Mouse (Mus musculus): ENCODE results near the gene Armt1.
"Not testable (repeated sequence)": the region's sequence is repeated elsewhere in the genome, so short reads cannot be mapped to it uniquely, and the experiment has no call there.

The Armt1 gene

GRCm38 (mm10) chr10:4433871-4434270 lies 1.6 kb downstream of the Armt1 start:
- not testable (repeated sequence) for DNase-seq (ENCODE audit: extremely low read depth, low read depth, low spot score)

GRCm38 (mm10) chr10:4435416-4435815 lies 3.1 kb downstream of the Armt1 start:
- no peak for DNase-seq (ENCODE audit: extremely low read depth, low read depth, low spot score)

DNA sequence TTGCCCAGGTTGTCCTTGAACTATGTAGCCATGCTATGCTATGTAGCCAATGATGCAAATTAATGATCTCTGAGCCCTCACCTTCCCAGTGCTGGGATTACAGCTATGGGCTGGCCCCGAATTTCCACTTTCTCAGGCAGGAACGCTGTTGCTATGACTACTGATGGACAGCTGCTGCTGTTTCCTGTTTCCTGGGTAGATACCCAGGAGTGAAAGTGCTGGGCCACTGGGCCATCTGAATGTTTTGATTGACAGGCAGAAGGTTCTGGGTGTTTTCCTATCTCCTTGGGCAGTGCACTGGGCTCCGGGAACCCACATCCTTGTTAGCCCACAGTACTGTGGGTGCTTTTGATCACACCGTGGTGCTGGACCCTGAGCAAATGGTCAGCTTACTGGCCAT lies 24.1 kb downstream of the Armt1 start:
- DNase-seq (ENCODE audit: extremely low read depth, low read depth, low spot score): no peak

GRCm38 (mm10) chr10:4460201-4460600 lies 27.9 kb downstream of the Armt1 start:
- DNase-seq (ENCODE audit: extremely low read depth, low read depth, low spot score): no peak

DNA sequence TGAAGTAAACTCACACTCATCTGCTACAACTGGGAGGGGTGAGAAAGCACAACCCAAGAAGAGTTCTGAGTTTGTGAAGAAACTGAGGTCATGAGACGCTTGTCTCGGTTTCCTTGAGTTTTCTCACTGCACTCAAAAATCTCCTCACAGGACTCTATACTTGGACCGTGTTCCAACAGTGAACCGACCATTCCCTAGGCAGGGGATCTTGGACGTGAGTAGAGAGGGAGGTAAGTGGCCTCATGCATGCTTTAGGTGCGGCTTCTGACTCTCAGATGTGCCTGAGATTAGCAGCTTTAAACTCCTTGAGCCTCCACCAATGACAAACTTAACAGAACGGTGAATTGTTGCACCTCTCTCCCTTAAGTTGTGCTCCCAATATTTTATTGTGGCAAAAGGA lies 33.5 kb downstream of the Armt1 start:
- no peak for DNase-seq (ENCODE audit: extremely low read depth, low read depth, low spot score)

DNA sequence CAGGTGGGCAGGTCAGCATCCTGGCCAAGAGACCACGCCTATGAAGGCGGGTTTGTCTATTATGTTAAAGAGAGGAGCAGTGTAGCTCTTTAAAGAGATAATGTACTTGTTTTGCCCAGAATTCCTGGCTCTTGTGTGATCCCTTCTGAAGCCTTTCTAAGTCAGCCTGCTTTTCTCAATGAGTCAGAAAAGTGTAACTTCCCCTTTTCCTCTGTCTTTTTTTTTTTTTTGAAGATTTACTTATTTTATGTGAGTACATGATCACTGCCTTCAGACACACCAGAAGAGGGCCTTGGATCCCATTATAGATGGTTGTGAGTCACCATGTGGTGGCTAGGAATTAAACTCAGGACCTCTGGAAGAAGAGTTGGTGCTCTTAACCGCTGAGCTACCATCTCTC lies 37.1 kb downstream of the Armt1 start:
- no peak for DNase-seq (ENCODE audit: extremely low read depth, low read depth, low spot score)

GRCm38 (mm10) chr10:4473591-4473993 lies 41.3 kb downstream of the Armt1 start:
- DNase-seq (ENCODE audit: extremely low read depth, low read depth, low spot score): no peak

DNA sequence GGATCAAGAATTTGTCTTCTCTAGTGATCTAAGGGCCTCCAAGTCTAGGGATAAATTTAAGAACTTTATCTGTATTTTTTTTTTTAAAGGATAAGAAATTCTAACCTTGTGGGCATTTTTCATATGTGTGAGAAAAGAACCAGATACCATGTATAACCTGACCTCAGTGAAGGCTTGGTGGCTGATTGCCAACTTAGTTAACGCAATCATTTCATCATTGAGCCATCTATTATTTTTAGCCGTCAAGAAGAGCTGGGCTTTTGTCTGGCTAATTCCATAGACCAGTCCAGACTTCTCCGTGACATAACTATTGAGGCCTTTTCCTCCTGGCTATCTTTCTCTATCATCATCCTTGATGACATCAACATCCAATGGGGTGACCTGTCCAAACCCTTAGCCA lies 43.2 kb downstream of the Armt1 start:
- peak; percentile 43 for DNase-seq (ENCODE audit: extremely low read depth, low read depth, low spot score)

DNA sequence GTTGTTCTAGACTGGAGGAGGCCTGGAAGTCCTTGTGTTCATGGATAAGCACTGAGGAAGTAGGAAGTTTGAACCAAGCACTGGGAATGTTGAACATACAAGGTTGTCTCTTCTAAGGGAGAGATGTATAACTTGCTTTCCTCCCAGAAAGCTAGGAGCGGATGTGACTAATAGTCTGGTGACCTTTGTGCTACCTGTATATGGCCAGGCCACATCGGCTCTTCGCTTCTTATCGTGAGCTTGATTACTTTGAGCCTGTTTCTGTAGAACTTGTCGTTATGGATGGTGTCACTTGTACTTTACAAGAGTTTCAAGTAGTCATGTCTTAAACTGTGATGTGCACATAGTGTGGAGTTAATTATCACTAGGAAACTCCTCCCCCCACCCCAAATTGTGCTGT lies 44.3 kb downstream of the Armt1 start:
- no peak for DNase-seq (ENCODE audit: extremely low read depth, low read depth, low spot score)

DNA sequence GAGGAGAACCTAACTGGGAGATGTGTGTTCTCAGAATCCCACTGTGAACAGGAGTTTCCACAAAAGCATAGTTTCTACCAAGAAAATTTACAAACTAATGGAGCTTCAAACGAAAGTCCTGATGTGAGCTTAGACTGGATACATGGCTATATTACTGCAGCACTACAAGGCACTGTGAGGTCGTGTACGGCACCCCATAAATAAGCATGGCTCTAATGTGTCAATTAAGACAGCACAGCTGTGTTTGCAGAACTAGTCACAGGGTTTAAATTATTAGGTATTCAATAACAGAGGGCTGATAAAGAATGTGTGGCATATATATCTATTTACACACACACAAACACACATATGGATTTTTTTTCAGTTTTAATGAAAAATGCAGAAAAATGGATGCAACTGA lies 48.7 kb downstream of the Armt1 start:
- DNase-seq (ENCODE audit: extremely low read depth, low read depth, low spot score): no peak

DNA sequence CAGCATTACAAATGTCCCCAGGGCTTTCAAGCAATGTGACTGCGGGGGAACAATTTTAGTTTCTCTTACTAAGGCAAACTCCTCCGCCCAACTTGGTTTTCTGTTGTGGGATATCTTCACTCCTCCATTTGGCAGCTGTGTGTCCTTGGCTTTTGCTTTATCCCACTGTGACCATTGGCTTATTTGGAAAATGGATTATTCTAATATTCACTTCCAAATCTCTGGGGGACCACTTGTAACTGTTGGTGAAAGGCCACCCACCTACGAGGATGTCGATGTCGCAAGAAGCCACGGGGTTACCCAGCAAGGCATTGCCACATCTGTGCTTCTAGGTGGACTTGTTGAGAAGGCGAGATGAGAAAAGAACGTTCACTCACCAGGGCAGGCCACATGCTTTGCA lies 49.4 kb downstream of the Armt1 start:
- no peak for DNase-seq (ENCODE audit: extremely low read depth, low read depth, low spot score)

DNA sequence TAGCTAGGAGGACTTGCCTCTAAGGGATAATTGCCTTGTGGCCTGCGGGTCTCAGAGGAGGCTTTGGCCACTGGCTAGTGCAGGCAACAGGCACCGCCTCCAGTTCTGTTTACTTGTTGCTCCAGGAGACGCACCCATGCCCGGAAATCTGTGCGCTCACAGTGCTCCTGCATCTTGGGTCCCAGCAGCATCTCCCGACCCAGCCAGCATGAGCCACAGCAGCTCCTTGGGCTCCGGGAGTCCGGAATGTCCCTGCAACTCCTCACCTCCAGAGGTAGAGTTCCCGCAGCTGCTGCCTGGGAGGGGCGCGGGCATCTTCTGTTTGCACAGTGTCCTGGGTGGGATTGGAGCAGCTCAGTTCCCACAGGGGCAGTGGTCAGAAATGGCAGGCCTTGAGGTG lies 50.1 kb downstream of the Armt1 start, which contains the start of gene Ccdc170:
Ccdc170 (plus strand) TSS at position 148 of the 400 bp plus-strand sequence.
- DNase-seq (ENCODE audit: extremely low read depth, low read depth, low spot score): no peak

DNA sequence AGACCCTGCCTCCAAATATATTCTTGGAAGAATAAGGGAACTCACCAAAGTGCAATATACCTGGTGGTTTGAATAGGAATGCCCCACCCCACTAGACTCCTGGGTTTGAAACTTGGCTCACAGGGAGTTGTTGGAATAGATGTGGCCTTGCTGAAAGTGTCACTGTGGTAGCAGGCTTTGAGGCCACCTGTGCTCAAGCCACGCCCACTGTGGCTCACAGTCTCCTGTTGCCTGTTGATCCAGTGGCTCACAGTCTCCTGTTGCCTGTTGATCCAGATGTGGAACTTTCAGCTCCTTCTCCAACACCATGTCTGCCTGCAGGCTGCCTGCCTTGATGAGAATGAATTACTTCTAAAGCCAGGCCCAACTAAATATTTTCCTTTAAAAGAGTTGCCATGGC lies 51.6 kb downstream of the Armt1 start:
- DNase-seq (ENCODE audit: extremely low read depth, low read depth, low spot score): no peak

GRCm38 (mm10) chr10:4484986-4485385 lies 52.7 kb downstream of the Armt1 start:
- no peak for DNase-seq (ENCODE audit: extremely low read depth, low read depth, low spot score)

GRCm38 (mm10) chr10:4489865-4490264 lies 57.6 kb downstream of the Armt1 start:
- DNase-seq (ENCODE audit: extremely low read depth, low read depth, low spot score): no peak

DNA sequence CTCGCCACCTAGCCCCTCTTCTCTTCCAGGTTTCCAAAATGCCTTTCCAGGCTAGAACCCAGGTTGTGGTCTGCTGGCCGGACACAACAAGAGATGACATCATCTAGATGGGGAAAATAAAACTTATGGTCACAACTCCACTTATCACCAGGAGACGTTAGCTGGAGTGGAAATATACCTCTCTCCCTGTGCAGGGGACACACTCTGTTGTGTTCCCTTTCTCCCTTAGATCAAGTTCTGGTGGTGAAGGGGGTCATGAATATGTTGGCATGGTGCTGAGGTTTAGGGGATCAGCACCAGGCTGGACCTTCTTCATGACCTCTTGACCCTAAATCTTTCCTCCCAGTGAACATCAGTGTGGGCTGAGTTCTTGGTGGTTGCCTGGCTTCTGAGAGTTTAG lies 59.0 kb downstream of the Armt1 start:
- DNase-seq (ENCODE audit: extremely low read depth, low read depth, low spot score): no peak

- no peak for DNase-seq (ENCODE audit: extremely low read depth, low read depth, low spot score)
These were observed 59.8 kb downstream of the Armt1 start for GRCm38 (mm10) chr10:4492045-4492444.

DNA sequence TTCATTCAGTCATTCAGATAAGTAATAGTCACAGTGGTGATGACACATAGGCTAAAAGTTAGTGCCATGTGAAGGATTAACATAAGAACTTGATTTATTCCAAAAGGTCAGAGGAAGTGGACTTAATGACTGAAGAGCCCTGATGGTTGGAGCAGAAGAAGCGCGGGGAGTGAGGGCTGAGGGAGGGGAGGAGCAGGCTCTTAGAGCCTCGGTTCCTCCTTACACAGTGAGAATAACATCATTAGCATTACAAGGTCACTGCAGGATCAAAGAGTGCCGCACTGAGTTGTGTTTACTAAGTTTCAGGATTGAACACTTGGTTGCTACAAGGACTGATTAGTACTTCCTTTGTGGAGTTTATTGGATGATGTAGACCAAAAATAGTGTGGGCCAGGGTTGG lies 60.6 kb downstream of the Armt1 start:
- no peak for DNase-seq (ENCODE audit: extremely low read depth, low read depth, low spot score)

DNA sequence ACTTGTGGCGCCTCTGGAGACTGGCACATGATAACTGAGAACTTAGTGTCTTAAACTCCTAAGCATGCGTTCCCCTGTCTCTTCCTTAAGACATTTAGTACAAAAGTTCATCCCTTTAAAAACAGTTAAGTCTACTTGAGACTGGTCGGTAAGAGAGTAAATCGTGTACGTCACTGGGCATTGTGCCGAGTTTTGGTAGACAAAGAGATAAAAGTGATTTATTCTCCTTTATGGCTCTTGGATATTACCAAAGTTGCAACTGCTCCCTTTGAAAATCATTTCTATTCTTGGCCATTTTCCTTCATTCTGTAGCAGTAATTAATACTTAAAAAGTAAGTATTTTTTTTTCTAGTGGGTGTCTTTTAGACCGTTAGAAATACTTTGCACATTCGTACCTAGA lies 71.0 kb downstream of the Armt1 start:
- DNase-seq (ENCODE audit: extremely low read depth, low read depth, low spot score): no peak

Measured in fat pad, adult 2 months (tissue).